Mouse (Mus musculus) heart, embryonic 14.5 days (tissue): ENCODE measurements around the gene 4930404N11Rik. TPM values are rescaled to one million over a fixed set of nuclear protein-coding genes. Genes with fewer than 3 reads are reported as not detected.
A peak's percentile ranks its signal among the peaks of the same experiment; 100 is the strongest.

Experiments
- ATAC-seq: fragments of 200-750 bp; cut with Nextera tagmentation; 2 replicates; pipeline ENCODE4 v1.8.0; 2017; ENCODE audit warnings: low read depth, moderate TSS enrichment; ENCODE audit not compliant: insufficient number of reproducible peaks, insufficient read depth, low FRiP score
- H3K27ac ChIP-seq, 2 experiments: fragments of 200-500 bp in 1 of 2; fragments of 300-500 bp in 1 of 2; sonication (generic) in 1 of 2; replicated peaks in 1 of 2; 2 replicates each; pipeline ENCODE4 v1.5.1; 2012 to 2014; ENCODE audit warnings: low read depth in 2 of 2, low read length in 2 of 2, control low read depth in 1 of 2, mild to moderate bottlenecking in 1 of 2, mixed read lengths in 1 of 2; ENCODE audit not compliant: control insufficient read depth in 1 of 2, insufficient read depth in 1 of 2
- H3K27me3 ChIP-seq: fragments of 300-500 bp; sonication (generic); 2 replicates; pipeline ENCODE4 v1.6.1; 2014; ENCODE audit warnings: mild to moderate bottlenecking, low read length, control low read depth; ENCODE audit not compliant: control insufficient read depth, insufficient read depth
- H3K36me3 ChIP-seq: fragments of 300-500 bp; sonication (generic); 2 replicates; pipeline ENCODE4 v1.6.1; 2014; ENCODE audit warnings: mild to moderate bottlenecking, control low read depth, low read length, mixed read lengths; ENCODE audit not compliant: control insufficient read depth, insufficient read depth
- H3K4me1 ChIP-seq, 2 experiments: fragments of 200-500 bp in 1 of 2; fragments of 300-500 bp in 1 of 2; sonication (generic) in 1 of 2; 2 replicates each; pipeline ENCODE4 v1.6.1; 2012 to 2014; ENCODE audit warnings: low read length in 2 of 2, control low read depth in 1 of 2, mixed read lengths in 1 of 2; ENCODE audit not compliant: control insufficient read depth in 2 of 2, insufficient read depth in 2 of 2
- H3K4me2 ChIP-seq: fragments of 300-500 bp; sonication (generic); 2 replicates; pipeline ENCODE4 v1.6.1; 2014; ENCODE audit warnings: mild to moderate bottlenecking, low read length
- H3K4me3 ChIP-seq, 2 experiments: fragments of 200-500 bp in 1 of 2; fragments of 300-500 bp in 1 of 2; sonication (generic) in 1 of 2; 2 replicates each; pipeline ENCODE4 v1.5.1; 2012 to 2014; ENCODE audit warnings: low read length in 2 of 2, mild to moderate bottlenecking in 2 of 2, control low read depth in 1 of 2, low read depth in 1 of 2, moderate library complexity in 1 of 2; ENCODE audit not compliant: control insufficient read depth in 1 of 2, insufficient read depth in 1 of 2
- H3K9ac ChIP-seq: fragments of 300-500 bp; sonication (generic); 2 replicates; pipeline ENCODE4 v1.6.1; 2014; ENCODE audit warnings: mild to moderate bottlenecking, low read length
- H3K9me3 ChIP-seq: fragments of 300-500 bp; sonication (generic); 2 replicates; pipeline ENCODE4 v1.6.1; 2016; ENCODE audit warnings: low read length, control low read depth; ENCODE audit not compliant: control insufficient read depth
- WGBS: fragments of 180-500 bp; shearing (Covaris S2); extraction: QIAGEN DNeasy Blood & Tissue Kit; methylation state at CpG from one replicate; pipeline ENCODE4 v1.1.7; 2014; 5-methylcytosine and 5-hydroxymethylcytosine counted together
- polyA plus RNA-seq: library from polyadenylated mRNA; unstranded; fragments of >200 nt; fragmentation: Nextera tagmentation; extraction: Ambion mirVana; gene quantifications from 2 replicates; pipeline ENCODE4 v1.2.1, GENCODE M21; 2014

Gene 4930404N11Rik
- polyA plus RNA-seq, 1 experiment from 2014 or later: 0.38 TPM

- peaks cover 20 to 29% of the 10 kb centered on the region in 2 experiments for H3K4me1 ChIP-seq
- 2% methylated on average over 56 of the region's 59 CpGs for WGBS
- peak; percentile 8 for ATAC-seq
- H3K4me3 ChIP-seq: peak within 1 kb of the TSS; percentile 71 to 87
- H3K36me3 ChIP-seq: peaks cover 32% of the 10 kb centered on the region
- H3K4me2 ChIP-seq: peak within 1 kb of the TSS; percentile 78
- peak within 1 kb of the TSS; percentile 74 to 76 for H3K27ac ChIP-seq
- H3K9ac ChIP-seq: peak within 1 kb of the TSS; percentile 95
- H3K27me3 ChIP-seq: no peaks in the 10 kb centered on the region
- H3K9me3 ChIP-seq: no peaks in the 10 kb centered on the region
Measured at GRCm38 (mm10) chr10:81377793-81378552, 12.4 kb upstream of the 4930404N11Rik start, which contains the start of gene Fzr1. TSS of gene Fzr1 (minus strand) at chr10:81378516.

DNA sequence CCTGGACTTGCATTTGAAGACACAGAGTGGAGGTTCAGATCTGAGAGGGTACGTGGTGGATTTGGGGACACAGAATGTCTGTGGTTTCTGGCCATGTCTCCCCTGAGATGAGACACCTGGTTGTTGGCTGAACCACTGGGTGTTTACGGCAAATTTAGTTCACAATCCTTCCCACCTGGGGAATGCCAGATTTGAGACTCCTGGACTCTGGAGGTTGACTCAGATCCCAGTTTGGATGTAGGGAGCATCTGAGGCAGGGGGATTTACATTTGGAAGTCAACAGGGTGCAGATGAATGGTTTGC lies 11.7 kb upstream of the 4930404N11Rik start:
- H3K27me3 ChIP-seq: no peaks in the 10 kb centered on the region
- H3K4me1 ChIP-seq: peaks cover 18 to 26% of the 10 kb centered on the region in 2 experiments
- H3K4me3 ChIP-seq: peak overlapping the region; percentile 71 to 87
- peak overlapping the region; percentile 38 to 70 for H3K27ac ChIP-seq
- WGBS: 49% methylated on average over 2 of the region's 2 CpGs
- peak overlapping the region; percentile 77 for H3K4me2 ChIP-seq
- no peak for ATAC-seq
- peaks cover 39% of the 10 kb centered on the region for H3K36me3 ChIP-seq
- H3K9ac ChIP-seq: peak overlapping the region; percentile 95
- no peaks in the 10 kb centered on the region for H3K9me3 ChIP-seq

DNA sequence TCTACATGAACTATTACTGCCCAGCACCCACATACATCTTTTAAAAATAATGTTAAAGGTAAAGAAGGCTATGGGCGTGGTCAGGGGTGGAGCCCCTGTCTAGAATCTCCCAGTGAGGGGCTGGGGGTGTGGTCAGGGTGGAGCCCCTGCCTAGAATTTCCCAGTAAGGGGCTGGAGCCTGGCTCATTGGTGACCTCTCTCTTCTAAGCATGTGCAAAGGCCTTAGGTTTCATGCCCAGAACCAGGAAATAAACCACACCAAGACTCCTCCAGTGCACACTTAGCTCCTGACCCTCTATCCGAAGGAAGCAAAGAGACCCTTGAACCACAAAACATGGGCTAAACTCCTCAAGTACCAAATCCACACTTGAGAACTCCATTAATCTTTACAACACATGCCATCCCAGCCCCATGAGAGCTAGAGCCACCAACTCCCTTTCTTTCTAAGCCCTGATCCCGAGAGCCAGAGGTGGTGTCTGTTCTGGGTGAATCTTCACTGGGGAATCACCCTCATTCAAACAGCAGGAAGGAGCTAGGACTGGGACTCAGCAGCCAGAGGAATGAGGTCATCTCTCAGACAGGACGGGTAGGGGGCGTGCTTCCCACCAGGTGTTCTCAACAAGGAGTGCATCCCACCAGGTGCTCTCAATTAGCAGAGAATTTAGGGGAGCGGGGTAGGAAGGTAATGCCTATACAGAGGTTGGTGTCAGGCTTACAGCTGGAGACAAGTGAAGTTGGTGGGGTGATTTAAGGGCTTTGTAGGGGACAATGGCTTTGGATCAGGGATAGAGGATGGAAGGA lies 11.1 kb upstream of the 4930404N11Rik start:
- Histone ChIP-seq H3K27me3 (no peaks in the 10 kb centered on the region), H3K27ac (peak overlapping the region in 1 of 2 experiments; percentile 41; a peak in 2 of 4 replicates), H3K4me3 (peak overlapping the region; percentile 71 to 87), H3K9ac (peak overlapping the region; percentile 95), H3K36me3 (peaks cover 42% of the 10 kb centered on the region), H3K4me1 (peaks cover 13 to 21% of the 10 kb centered on the region in 2 experiments), H3K9me3 (no peaks in the 10 kb centered on the region), H3K4me2 (peak overlapping the region; percentile 77)
- WGBS: 39% methylated on average over 6 of the region's 6 CpGs
- no peak for ATAC-seq

GRCm38 (mm10) chr10:81375322-81375721 lies 9.7 kb upstream of the 4930404N11Rik start:
- ATAC-seq: no peak
- H3K9ac ChIP-seq: no peak overlapping the region
- H3K4me3 ChIP-seq: no peak overlapping the region
- H3K27ac ChIP-seq: no peak overlapping the region
- H3K27me3 ChIP-seq: no peaks in the 10 kb centered on the region
- no peaks in the 10 kb centered on the region for H3K9me3 ChIP-seq
- no peak overlapping the region for H3K4me2 ChIP-seq
- 92% methylated on average over 10 of the region's 10 CpGs for WGBS
- peaks cover 57% of the 10 kb centered on the region for H3K36me3 ChIP-seq
- H3K4me1 ChIP-seq: peaks cover 13 to 20% of the 10 kb centered on the region in 2 experiments

DNA sequence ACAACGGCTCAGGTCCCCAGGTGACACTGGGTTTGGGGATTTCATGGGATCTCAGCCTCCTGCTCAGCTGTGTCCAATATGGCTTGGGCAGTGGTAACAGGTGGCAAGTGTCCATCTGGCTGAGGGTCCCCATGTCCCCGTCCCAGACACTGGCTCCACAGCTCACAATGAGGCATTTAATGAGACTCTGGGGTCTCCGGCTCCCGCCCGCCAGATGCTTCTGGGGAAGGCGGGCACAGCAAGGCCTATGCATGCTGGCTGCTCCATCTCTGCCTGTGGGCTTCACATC lies 1.5 kb upstream of the 4930404N11Rik start:
- H3K4me1 ChIP-seq: peaks cover 29 to 40% of the 10 kb centered on the region in 2 experiments
- no peak overlapping the region for H3K4me3 ChIP-seq
- H3K27ac ChIP-seq: no peak overlapping the region
- no peak for ATAC-seq
- no peaks in the 10 kb centered on the region for H3K27me3 ChIP-seq
- no peak overlapping the region for H3K9ac ChIP-seq
- H3K9me3 ChIP-seq: no peaks in the 10 kb centered on the region
- WGBS: 88% methylated on average over 6 of the region's 6 CpGs
- H3K4me2 ChIP-seq: no peak overlapping the region
- peaks cover 60% of the 10 kb centered on the region for H3K36me3 ChIP-seq

- no peak for ATAC-seq
- peak overlapping the region in 1 of 2 experiments; percentile 7; a peak in 1 of 4 replicates for H3K27ac ChIP-seq
- H3K4me2 ChIP-seq: no peak overlapping the region
- peaks cover 29 to 45% of the 10 kb centered on the region in 2 experiments for H3K4me1 ChIP-seq
- no peaks in the 10 kb centered on the region for H3K27me3 ChIP-seq
- no peak overlapping the region for H3K4me3 ChIP-seq
- no peak overlapping the region for H3K9ac ChIP-seq
- no peaks in the 10 kb centered on the region for H3K9me3 ChIP-seq
- peaks cover 62% of the 10 kb centered on the region for H3K36me3 ChIP-seq
- WGBS: 73% methylated on average over 6 of the region's 6 CpGs
Measured at GRCm38 (mm10) chr10:81366477-81367206, 1.0 kb upstream of the 4930404N11Rik start.

GRCm38 (mm10) chr10:81365073-81365472 lies 543 bp downstream of the 4930404N11Rik start:
- H3K36me3 ChIP-seq: peaks cover 58% of the 10 kb centered on the region
- H3K4me2 ChIP-seq: peak overlapping the region; percentile 69
- peaks cover 29 to 60% of the 10 kb centered on the region in 2 experiments for H3K4me1 ChIP-seq
- H3K27ac ChIP-seq: no peak overlapping the region; a peak in 1 of 4 replicates
- WGBS: 39% methylated on average over 4 of the region's 4 CpGs
- H3K9me3 ChIP-seq: no peaks in the 10 kb centered on the region
- no peak for ATAC-seq
- no peak overlapping the region for H3K9ac ChIP-seq
- H3K27me3 ChIP-seq: no peaks in the 10 kb centered on the region
- 0 out of 4 replicates have a peak overlapping the region, but pooled peaks of 1 of the 2 experiments have one; percentile 35 for H3K4me3 ChIP-seq
